Mouse (Mus musculus) limb, embryonic 11.5 days (tissue): ENCODE measurements at regions not wholly inside any gene's neighbourhood (a gene's known extent, or its start where the extent isn't known, plus 50 kb on each side); places are given as distances from the start of the nearest gene placed in this dataset.

Experiments
- ATAC-seq: fragments of 200-750 bp; cut with Nextera tagmentation; 2 replicates; pipeline ENCODE4 v1.8.0; 2017; ENCODE audit warnings: low read depth; ENCODE audit not compliant: insufficient number of reproducible peaks, low FRiP score, low TSS enrichment
- DNase-seq: peaks from one replicate; pipeline ENCODE4 v3.0.0-alpha.2; 2015; ENCODE audit warnings: low spot score
- H3K27ac ChIP-seq: fragments of 300-500 bp; sonication (generic); replicated peaks from 2 replicates; pipeline ENCODE4 v1.5.1; 2014; ENCODE audit warnings: low read depth, mild to moderate bottlenecking, low read length
- H3K27me3 ChIP-seq: fragments of 300-500 bp; sonication (generic); 2 replicates; pipeline ENCODE4 v1.6.1; 2014; ENCODE audit warnings: mild to moderate bottlenecking, low read length, mixed read lengths; ENCODE audit not compliant: control insufficient read depth, insufficient read depth
- H3K36me3 ChIP-seq: fragments of 300-500 bp; sonication (generic); 2 replicates; pipeline ENCODE4 v1.6.1; 2014; ENCODE audit warnings: mild to moderate bottlenecking, low read length, moderate library complexity, mixed read lengths; ENCODE audit not compliant: control insufficient read depth, insufficient read depth
- H3K4me1 ChIP-seq: fragments of 300-500 bp; sonication (generic); 2 replicates; pipeline ENCODE4 v1.6.1; 2014; ENCODE audit warnings: low read length, mixed read lengths; ENCODE audit not compliant: control insufficient read depth, insufficient read depth
- H3K4me2 ChIP-seq: fragments of 300-500 bp; sonication (generic); 2 replicates; pipeline ENCODE4 v1.6.1; 2014; ENCODE audit warnings: low read depth, mild to moderate bottlenecking, moderate library complexity; ENCODE audit not compliant: severe bottlenecking
- H3K4me3 ChIP-seq: fragments of 300-500 bp; sonication (generic); 2 replicates; pipeline ENCODE4 v1.5.1; 2014; ENCODE audit warnings: low read depth, low read length
- H3K9ac ChIP-seq: fragments of 300-500 bp; sonication (generic); 2 replicates; pipeline ENCODE4 v1.6.1; 2014; ENCODE audit warnings: mild to moderate bottlenecking, low read length
- H3K9me3 ChIP-seq: fragments of 300-500 bp; sonication (generic); 2 replicates; pipeline ENCODE4 v1.6.1; 2016; ENCODE audit warnings: low read length; ENCODE audit not compliant: control insufficient read depth
- WGBS: fragments of 180-500 bp; shearing (Covaris S2); extraction: QIAGEN DNeasy Blood & Tissue Kit; methylation state at CpG from one replicate; pipeline ENCODE4 v1.1.7; 2014; 5-methylcytosine and 5-hydroxymethylcytosine counted together

- H3K4me2 ChIP-seq = no peak overlapping the region
- H3K36me3 ChIP-seq = no peaks in the 10 kb centered on the region
- no peaks in the 10 kb centered on the region for H3K4me1 ChIP-seq
- H3K9ac ChIP-seq = no peak overlapping the region
- WGBS = 88% methylated on average over 6 of the region's 6 CpGs
- no peak overlapping the region for H3K27ac ChIP-seq
- H3K9me3 ChIP-seq = no peaks in the 10 kb centered on the region
- no peak overlapping the region for H3K4me3 ChIP-seq
- no peaks in the 10 kb centered on the region for H3K27me3 ChIP-seq
- ATAC-seq = no peak
- DNase-seq = no peak
Measured at GRCm38 (mm10) chr3:27815201-27815695, 80.9 kb downstream of the Tmem212 start.

DNA sequence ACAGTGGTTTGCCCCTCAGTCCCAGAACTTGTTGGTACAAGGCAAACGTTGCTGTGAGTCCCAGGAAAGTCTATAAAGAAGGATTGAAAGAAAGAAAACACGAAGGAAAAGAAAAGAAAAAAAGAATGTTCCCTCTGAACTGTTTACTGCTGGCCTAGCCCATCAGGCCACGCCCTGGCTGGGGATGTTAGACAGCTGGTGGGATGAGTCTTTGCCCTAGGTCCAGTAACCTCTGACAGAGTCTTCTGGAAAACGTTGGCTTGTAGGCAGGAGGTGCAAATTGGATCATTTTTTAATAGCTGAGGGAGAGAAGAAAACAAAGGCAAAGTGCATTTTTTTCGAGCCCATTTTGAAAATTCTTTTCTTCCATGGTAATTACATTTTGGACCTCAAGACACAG lies 91.9 kb downstream of the Tmem212 start:
- no peak overlapping the region for H3K4me3 ChIP-seq
- no peaks in the 10 kb centered on the region for H3K4me1 ChIP-seq
- H3K4me2 ChIP-seq = no peak overlapping the region
- ATAC-seq = no peak
- DNase-seq = no peak
- no peaks in the 10 kb centered on the region for H3K27me3 ChIP-seq
- H3K9me3 ChIP-seq = no peaks in the 10 kb centered on the region
- H3K9ac ChIP-seq = no peak overlapping the region
- no peak overlapping the region for H3K27ac ChIP-seq
- WGBS = 71% methylated on average over 5 of the region's 5 CpGs
- H3K36me3 ChIP-seq = no peaks in the 10 kb centered on the region

GRCm38 (mm10) chr3:27791633-27791951 lies 80.5 kb upstream of the Fndc3b start:
- Histone ChIP-seq H3K4me3 (no peak overlapping the region), H3K9ac (no peak overlapping the region), H3K4me2 (no peak overlapping the region), H3K27me3 (no peaks in the 10 kb centered on the region), H3K27ac (no peak overlapping the region), H3K36me3 (no peaks in the 10 kb centered on the region), H3K4me1 (no peaks in the 10 kb centered on the region), H3K9me3 (no peaks in the 10 kb centered on the region)
- DNase-seq (no peak), ATAC-seq (no peak)
- WGBS = 78% methylated on average over 3 of the region's 3 CpGs

- no peak overlapping the region for H3K4me2 ChIP-seq
- ATAC-seq = no peak
Measured at GRCm38 (mm10) chr3:27790932-27791632, 80.0 kb upstream of the Fndc3b start.

GRCm38 (mm10) chr3:27783926-27784325 lies 72.8 kb upstream of the Fndc3b start:
- peaks cover 5% of the 10 kb centered on the region for H3K4me1 ChIP-seq
- DNase-seq (no peak), ATAC-seq (no peak)
- H3K9me3 ChIP-seq = no peaks in the 10 kb centered on the region
- H3K27ac ChIP-seq = no peak overlapping the region
- no peak overlapping the region for H3K4me3 ChIP-seq
- no peaks in the 10 kb centered on the region for H3K36me3 ChIP-seq
- H3K27me3 ChIP-seq = no peaks in the 10 kb centered on the region
- H3K9ac ChIP-seq = no peak overlapping the region
- 90% methylated on average over 2 of the region's 2 CpGs for WGBS
- no peak overlapping the region for H3K4me2 ChIP-seq

More at GRCm38 (mm10) chr3:27790932-27791632, 80.0 kb upstream of the Fndc3b start:
- Histone ChIP-seq H3K9ac (no peak overlapping the region), H3K9me3 (no peaks in the 10 kb centered on the region), H3K27ac (no peak overlapping the region), H3K36me3 (no peaks in the 10 kb centered on the region), H3K4me1 (no peaks in the 10 kb centered on the region), H3K4me3 (no peak overlapping the region), H3K27me3 (no peaks in the 10 kb centered on the region)
- DNase-seq = no peak
- WGBS = 92% methylated on average over 13 of the region's 13 CpGs

- H3K9ac ChIP-seq = no peak overlapping the region
- ATAC-seq = no peak
- H3K36me3 ChIP-seq = no peaks in the 10 kb centered on the region
- H3K4me1 ChIP-seq = peaks cover 5% of the 10 kb centered on the region
- DNase-seq = no peak
- no peaks in the 10 kb centered on the region for H3K27me3 ChIP-seq
- no peak overlapping the region for H3K27ac ChIP-seq
- no peaks in the 10 kb centered on the region for H3K9me3 ChIP-seq
- H3K4me3 ChIP-seq = no peak overlapping the region
- H3K4me2 ChIP-seq = no peak overlapping the region
- WGBS = 63% methylated on average over 4 of the region's 4 CpGs
Measured at GRCm38 (mm10) chr3:27783476-27783875, 72.4 kb upstream of the Fndc3b start.

DNA sequence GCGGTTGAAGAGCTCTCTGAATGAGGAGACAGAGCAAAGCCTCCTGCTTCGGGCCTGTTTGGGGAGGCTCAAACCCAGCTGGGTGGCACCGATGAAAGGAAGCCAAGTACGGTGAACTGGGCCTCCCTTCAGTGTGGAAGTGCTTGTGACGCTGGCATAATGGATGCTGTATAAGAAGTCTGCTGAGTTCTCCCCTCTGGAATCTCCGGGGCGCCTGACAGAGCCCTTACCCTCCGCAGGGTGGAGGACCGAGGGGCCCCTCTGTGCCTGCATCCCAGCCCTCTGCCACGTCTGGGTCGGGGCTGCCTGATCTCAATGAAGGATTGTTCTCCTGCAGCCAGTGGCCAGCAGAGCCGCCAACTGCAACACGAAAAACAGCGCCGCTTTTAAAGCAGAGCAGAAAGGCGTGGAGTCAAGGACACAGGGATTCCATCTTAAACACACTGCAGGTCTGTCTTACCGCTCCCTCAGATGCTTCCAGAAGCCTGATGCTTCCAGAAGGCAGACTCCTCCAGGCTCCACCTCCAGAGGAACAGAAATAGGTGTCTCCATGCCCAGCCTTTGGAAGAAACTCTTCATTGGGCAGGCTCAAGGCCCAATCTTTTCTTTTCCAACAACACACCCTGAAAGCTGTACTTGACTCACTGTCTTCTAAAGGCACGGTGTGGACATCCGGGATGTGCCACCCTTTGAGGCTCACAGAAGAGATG lies 71.1 kb upstream of the Fndc3b start:
- peak overlapping the region; percentile 27; the same call in 1 of the 2 replicates for H3K9ac ChIP-seq

DNA sequence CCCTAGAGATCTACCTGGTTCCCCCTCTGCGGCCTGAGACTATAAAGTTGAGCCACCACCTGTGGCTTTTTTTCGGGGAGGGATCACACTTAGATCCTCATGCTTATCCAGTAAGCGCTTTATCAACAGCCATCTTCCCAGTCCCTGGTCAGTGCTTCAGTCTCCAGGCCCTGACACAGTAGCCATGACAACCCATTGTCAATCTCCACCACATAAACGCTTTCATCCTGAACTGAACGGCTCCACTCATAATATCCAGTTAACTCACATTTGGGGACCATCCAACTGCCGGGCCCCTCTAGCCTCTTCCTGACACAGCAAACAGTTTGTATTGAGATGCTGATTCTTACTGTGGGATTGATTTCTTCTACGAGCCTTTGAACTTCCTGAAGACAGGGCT lies 68.8 kb upstream of the Fndc3b start:
- no peak overlapping the region for H3K27ac ChIP-seq
- DNase-seq = no peak

More for the DNA sequence above, 71.1 kb upstream of the Fndc3b start:
- H3K36me3 ChIP-seq = no peaks in the 10 kb centered on the region
- peak overlapping the region; percentile 15; the same call in 1 of the 2 replicates for H3K4me2 ChIP-seq
- H3K9me3 ChIP-seq = no peaks in the 10 kb centered on the region
- no peak overlapping the region for H3K4me3 ChIP-seq
- DNase-seq (peak; percentile 56), ATAC-seq (peak; percentile 68; the same call in 1 of the 2 replicates)
- H3K4me1 ChIP-seq = peaks cover 5% of the 10 kb centered on the region
- 27% methylated on average over 19 of the region's 19 CpGs for WGBS
- peak overlapping the region; percentile 76 for H3K27ac ChIP-seq
- H3K27me3 ChIP-seq = no peaks in the 10 kb centered on the region

More for the DNA sequence above, 68.8 kb upstream of the Fndc3b start:
- 65% methylated on average over 7 of the region's 7 CpGs for WGBS
- H3K27me3 ChIP-seq = no peaks in the 10 kb centered on the region
- H3K4me1 ChIP-seq = peaks cover 5% of the 10 kb centered on the region
- ATAC-seq = no peak
- H3K9ac ChIP-seq = no peak overlapping the region
- no peaks in the 10 kb centered on the region for H3K36me3 ChIP-seq
- H3K4me3 ChIP-seq = no peak overlapping the region
- no peak overlapping the region for H3K4me2 ChIP-seq
- H3K9me3 ChIP-seq = no peaks in the 10 kb centered on the region
